Mouse (Mus musculus): Measurements from ENCODE around the gene Rasgrp2. TPM values are rescaled to one million over a fixed set of nuclear protein-coding genes. Genes with fewer than 3 reads are reported as not detected.

Rasgrp2 gene
- polyA plus RNA-seq, 1 experiment from 2014 or later = 217 TPM

- Histone ChIP-seq H3K36me3 (no peaks in the 10 kb centered on the region), H3K9me3 (replicated peaks) (no peaks in the 10 kb centered on the region), H3K9ac (replicated peaks) (peak overlapping the region; percentile 1; the same call in 1 of the 2 replicates), H3K27me3 (replicated peaks) (no peaks in the 10 kb centered on the region), H3K27ac (replicated peaks) (peak overlapping the region; percentile 80), H3K4me1 (peaks cover 81% of the 10 kb centered on the region), H3K4me2 (peak overlapping the region; percentile 45; the same call in 1 of the 2 replicates), H3K4me3 (replicated peaks) (no peak overlapping the region)
- 38% methylated on average over 7 of the region's 7 CpGs for WGBS
- no peak for ATAC-seq (ENCODE audit: low FRiP score)
Measured at GRCm38 (mm10) chr19:6446736-6447437, 47.7 kb downstream of the Rasgrp2 start.

GRCm38 (mm10) chr19:6448752-6449151, 49.6 kb downstream of the Rasgrp2 start:
- peaks cover 85% of the 10 kb centered on the region for H3K4me1 ChIP-seq
- H3K36me3 ChIP-seq = no peaks in the 10 kb centered on the region
- H3K9me3 ChIP-seq (replicated peaks) = no peaks in the 10 kb centered on the region
- H3K9ac ChIP-seq (replicated peaks) = 0 out of 2 replicates have a peak overlapping the region, but pooled peaks have one; percentile 11
- WGBS = 44% methylated on average over 5 of the region's 5 CpGs
- no peak for ATAC-seq (ENCODE audit: low FRiP score)
- H3K27ac ChIP-seq (replicated peaks) = peak overlapping the region; percentile 28; the same call in 1 of the 2 replicates
- H3K4me2 ChIP-seq = no peak overlapping the region
- H3K4me3 ChIP-seq (replicated peaks) = no peak overlapping the region
- no peaks in the 10 kb centered on the region for H3K27me3 ChIP-seq (replicated peaks)

- 74% methylated on average over 7 of the region's 7 CpGs for WGBS
- H3K4me1 ChIP-seq = peaks cover 82% of the 10 kb centered on the region
- H3K4me3 ChIP-seq (replicated peaks) = no peak overlapping the region
- no peaks in the 10 kb centered on the region for H3K36me3 ChIP-seq
- no peak for ATAC-seq (ENCODE audit: low FRiP score)
- H3K9me3 ChIP-seq (replicated peaks) = no peaks in the 10 kb centered on the region
- H3K27me3 ChIP-seq (replicated peaks) = no peaks in the 10 kb centered on the region
- no peak overlapping the region for H3K27ac ChIP-seq (replicated peaks)
- H3K4me2 ChIP-seq = no peak overlapping the region
- no peak overlapping the region for H3K9ac ChIP-seq (replicated peaks)
Measured at GRCm38 (mm10) chr19:6449841-6450240, 50.7 kb downstream of the Rasgrp2 start.

DNA sequence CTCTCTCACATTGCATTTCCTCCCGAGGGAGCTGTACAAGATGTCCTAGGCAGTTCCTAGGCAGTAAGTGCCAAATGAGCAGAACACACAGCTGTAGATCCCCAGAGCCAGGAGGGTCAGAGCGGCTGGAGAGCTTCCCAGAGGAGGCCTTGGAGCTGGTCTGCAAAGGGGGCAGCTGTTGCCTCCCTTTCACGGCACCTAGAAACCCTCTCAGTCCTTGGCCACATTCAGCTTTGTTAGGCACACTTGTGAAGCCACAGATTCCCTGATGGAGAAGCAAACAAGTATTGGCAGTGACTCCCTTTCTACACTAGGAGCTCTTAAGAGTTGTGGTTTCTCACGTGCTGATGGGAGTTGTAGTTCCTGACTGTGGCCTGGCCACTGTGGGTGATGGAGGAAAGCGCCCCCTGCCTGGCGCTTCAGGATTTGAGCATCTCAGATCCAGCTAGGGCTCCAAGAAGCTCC, 52.9 kb downstream of the Rasgrp2 start:
- H3K9ac ChIP-seq (replicated peaks) = no peak overlapping the region
- no peaks in the 10 kb centered on the region for H3K9me3 ChIP-seq (replicated peaks)
- peak overlapping the region; percentile 77 for H3K27ac ChIP-seq (replicated peaks)
- peaks cover 59% of the 10 kb centered on the region for H3K4me1 ChIP-seq
- H3K36me3 ChIP-seq = peaks cover 10% of the 10 kb centered on the region; the same call in 1 of the 2 replicates
- H3K4me3 ChIP-seq (replicated peaks) = no peak overlapping the region
- 18% methylated on average over 6 of the region's 6 CpGs for WGBS
- H3K27me3 ChIP-seq (replicated peaks) = no peaks in the 10 kb centered on the region
- ATAC-seq (ENCODE audit: low FRiP score) = peak; percentile 77
- H3K4me2 ChIP-seq = 0 out of 2 replicates have a peak overlapping the region, but pooled peaks have one; percentile 9

GRCm38 (mm10) chr19:6452672-6453310, 53.7 kb downstream of the Rasgrp2 start:
- peak overlapping the region; percentile 77 for H3K27ac ChIP-seq (replicated peaks)
- peaks cover 16% of the 10 kb centered on the region for H3K36me3 ChIP-seq
- no peak overlapping the region for H3K9ac ChIP-seq (replicated peaks)
- ATAC-seq (ENCODE audit: low FRiP score) = no peak; the same call in 1 of the 2 replicates
- no peaks in the 10 kb centered on the region for H3K27me3 ChIP-seq (replicated peaks)
- H3K4me3 ChIP-seq (replicated peaks) = no peak overlapping the region
- H3K4me1 ChIP-seq = peaks cover 53% of the 10 kb centered on the region
- WGBS = 34% methylated on average over 9 of the region's 9 CpGs
- H3K4me2 ChIP-seq = no peak overlapping the region
- no peaks in the 10 kb centered on the region for H3K9me3 ChIP-seq (replicated peaks)

GRCm38 (mm10) chr19:6453349-6453748, 54.2 kb downstream of the Rasgrp2 start:
- Histone ChIP-seq H3K4me3 (replicated peaks) (no peak overlapping the region), H3K27me3 (replicated peaks) (no peaks in the 10 kb centered on the region), H3K27ac (replicated peaks) (peak overlapping the region; percentile 77), H3K4me1 (peaks cover 47% of the 10 kb centered on the region), H3K36me3 (peaks cover 21% of the 10 kb centered on the region), H3K4me2 (no peak overlapping the region), H3K9ac (replicated peaks) (no peak overlapping the region), H3K9me3 (replicated peaks) (no peaks in the 10 kb centered on the region)
- ATAC-seq (ENCODE audit: low FRiP score) = no peak
- 49% methylated on average over 8 of the region's 8 CpGs for WGBS

- peak overlapping the region; percentile 77; the same call in 1 of the 2 replicates for H3K27ac ChIP-seq (replicated peaks)
- H3K4me2 ChIP-seq = no peak overlapping the region
- H3K9me3 ChIP-seq (replicated peaks) = no peaks in the 10 kb centered on the region
- WGBS = 75% methylated on average over 10 of the region's 10 CpGs
- no peaks in the 10 kb centered on the region for H3K27me3 ChIP-seq (replicated peaks)
- peaks cover 26% of the 10 kb centered on the region for H3K36me3 ChIP-seq
- no peak for ATAC-seq (ENCODE audit: low FRiP score)
- no peak overlapping the region for H3K9ac ChIP-seq (replicated peaks)
- H3K4me1 ChIP-seq = peaks cover 42% of the 10 kb centered on the region
- no peak overlapping the region for H3K4me3 ChIP-seq (replicated peaks)
Measured at GRCm38 (mm10) chr19:6454041-6454720, 55.0 kb downstream of the Rasgrp2 start.

DNA sequence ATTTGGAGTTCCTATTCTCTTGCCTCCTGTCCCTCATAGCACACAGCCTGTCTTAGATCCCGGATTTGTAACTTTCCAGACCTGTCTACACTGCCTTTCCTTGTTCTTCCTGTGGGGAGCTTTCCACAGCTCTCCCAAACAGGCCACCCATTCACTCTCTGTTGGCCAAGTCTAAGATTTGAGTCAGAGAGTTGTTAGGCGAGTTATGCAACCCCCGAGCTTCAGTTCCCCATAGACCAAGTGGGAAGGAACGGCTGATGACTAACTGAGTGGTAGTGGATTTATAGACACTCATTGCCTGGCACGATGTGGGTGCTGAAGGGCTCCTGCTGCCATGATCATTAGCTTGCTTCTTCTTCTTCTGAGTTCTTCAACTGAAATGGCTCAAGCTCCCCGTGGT, 60.4 kb downstream of the Rasgrp2 start:
- no peak overlapping the region for H3K9ac ChIP-seq (replicated peaks)
- H3K4me1 ChIP-seq = peaks cover 5% of the 10 kb centered on the region
- peaks cover 36% of the 10 kb centered on the region for H3K36me3 ChIP-seq
- no peak overlapping the region for H3K4me3 ChIP-seq (replicated peaks)
- H3K27me3 ChIP-seq (replicated peaks) = no peaks in the 10 kb centered on the region
- no peaks in the 10 kb centered on the region for H3K9me3 ChIP-seq (replicated peaks)
- H3K4me2 ChIP-seq = no peak overlapping the region
- WGBS = 85% methylated on average over 6 of the region's 6 CpGs
- no peak overlapping the region for H3K27ac ChIP-seq (replicated peaks)
- ATAC-seq (ENCODE audit: low FRiP score) = no peak

DNA sequence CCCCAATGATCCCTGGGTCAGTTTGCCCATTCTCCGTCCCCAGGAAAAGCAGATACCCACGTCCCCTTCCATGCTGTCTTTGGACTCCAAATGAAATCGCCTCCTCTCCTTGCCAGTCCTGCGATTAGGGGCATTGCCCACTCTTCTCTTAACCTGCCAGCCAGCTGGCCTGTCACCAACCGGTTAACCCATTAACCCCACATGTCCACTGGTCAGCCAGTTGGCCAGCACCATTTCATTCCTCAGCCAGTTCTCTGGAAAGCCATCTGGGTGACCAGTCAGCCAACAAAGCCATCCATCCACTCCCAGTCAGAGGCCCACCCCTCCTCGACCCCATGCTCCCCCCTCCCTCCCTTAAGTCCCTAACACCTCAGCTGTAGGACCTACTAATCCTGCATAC, 63.7 kb downstream of the Rasgrp2 start:
- Histone ChIP-seq H3K27ac (replicated peaks) (no peak overlapping the region), H3K9me3 (replicated peaks) (no peaks in the 10 kb centered on the region), H3K4me2 (no peak overlapping the region), H3K36me3 (peaks cover 19% of the 10 kb centered on the region), H3K27me3 (replicated peaks) (no peaks in the 10 kb centered on the region), H3K4me3 (replicated peaks) (no peak overlapping the region), H3K4me1 (peaks cover 14% of the 10 kb centered on the region), H3K9ac (replicated peaks) (no peak overlapping the region)
- 57% methylated on average over 6 of the region's 6 CpGs for WGBS
- ATAC-seq (ENCODE audit: low FRiP score) = no peak

DNA sequence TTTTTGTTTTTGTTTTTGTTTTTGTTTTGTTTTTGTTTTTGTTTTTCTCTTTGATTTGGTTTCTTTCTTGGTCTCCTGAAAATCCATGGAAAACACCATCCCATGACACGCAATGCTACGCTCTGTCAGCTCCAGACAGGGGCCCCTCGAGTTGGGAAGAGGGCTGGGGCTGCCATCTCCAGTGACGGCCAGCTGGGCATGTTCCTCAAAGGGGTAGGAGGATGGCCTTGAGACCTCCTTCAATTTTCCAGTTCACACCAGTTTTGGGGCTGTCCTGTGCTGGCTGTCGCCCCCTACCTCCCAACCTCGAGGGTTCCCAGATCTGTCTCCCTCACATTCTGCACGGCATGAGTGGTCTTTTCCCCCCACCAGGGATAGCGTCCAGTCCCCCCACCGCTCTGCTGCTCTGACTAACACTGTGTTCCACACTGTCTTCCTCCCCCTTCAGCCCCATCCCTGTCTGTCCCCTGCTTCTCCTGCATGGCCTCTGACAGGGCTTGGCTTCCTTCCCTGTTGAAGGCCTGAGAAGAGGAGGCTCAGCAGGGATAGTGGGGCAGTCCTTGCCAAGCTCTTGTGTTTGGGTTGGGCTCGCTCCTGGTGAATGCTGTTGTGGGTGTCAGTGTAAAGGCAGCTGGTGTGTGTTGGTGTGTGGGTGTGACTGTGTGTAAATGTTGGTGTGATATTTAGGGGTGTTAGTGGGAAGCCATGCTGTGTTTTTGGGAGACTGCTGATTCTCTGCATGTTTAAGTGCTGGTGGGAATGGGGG, 65.3 kb downstream of the Rasgrp2 start:
- Histone ChIP-seq H3K9ac (replicated peaks) (no peak overlapping the region), H3K4me3 (replicated peaks) (no peak overlapping the region), H3K9me3 (replicated peaks) (no peaks in the 10 kb centered on the region), H3K36me3 (0 out of 2 replicates have a peak, but pooled peaks cover 7% of the 10 kb centered on the region), H3K27ac (replicated peaks) (peak overlapping the region; percentile 54), H3K4me1 (peaks cover 14% of the 10 kb centered on the region), H3K4me2 (no peak overlapping the region), H3K27me3 (replicated peaks) (no peaks in the 10 kb centered on the region)
- WGBS = 48% methylated on average over 10 of the region's 10 CpGs
- ATAC-seq (ENCODE audit: low FRiP score) = peak; percentile 39; the same call in 1 of the 2 replicates
